ENCODE assay signal across 9 mouse cellular contexts in genomic region chr16:96150995-96151394, GRCm38 (mm10). TPM values are rescaled to one million over a fixed set of nuclear protein-coding genes. Genes with fewer than 3 reads are reported as not detected.
DNase-seq lines count a peak whose midpoint lies in the region; ATAC-seq lines count a peak whose summit lies in the region.
"Had no signal": no experiment of that assay in that cellular context is flagged by ENCODE, and none has a peak within 500 bp of the region (broad histone marks: within the 10 kb centered on the region; RNA-seq: fewer than 3 reads in every experiment).

No protein-coding gene starts in this region.

- WGBS in heart, embryonic 13.5 days, result 32% methylated on average over 4 of the region's 4 CpGs

- H3K9me3 ChIP-seq in heart, embryonic 13.5 days, result no peaks in the 10 kb centered on the region

- H3K4me2 ChIP-seq in heart, embryonic 13.5 days, result no peak overlapping the region

- no peak overlapping the region for H3K4me3 ChIP-seq in heart, embryonic 13.5 days

- peak; percentile 58 to 79 for DNase-seq in cerebellum, postnatal 25 days
- DNase-seq in testis, postnatal 10 days (ENCODE audit: low spot score), result peak; percentile 68
- no peak for DNase-seq in testis, postnatal 14 days (ENCODE audit: low spot score)
- peak; percentile 55 for DNase-seq in urinary bladder, postnatal 25 days (ENCODE audit: low spot score)
- DNase-seq in spleen, postnatal 10 days (ENCODE audit: low spot score in 2 of 2), result no peak
- DNase-seq in left cerebral cortex, postnatal 4 days, result no peak

- peaks cover 40% of the 10 kb centered on the region for H3K36me3 ChIP-seq in heart, embryonic 13.5 days

- no peak for ATAC-seq in cerebellum, adult (ENCODE audit: insufficient number of reproducible peaks, low FRiP score, low TSS enrichment)
- ATAC-seq in heart, embryonic 13.5 days (ENCODE audit: extremely low read depth, insufficient number of reproducible peaks, low FRiP score, low TSS enrichment), result no peak

- peak overlapping the region; percentile 69 for H3K9ac ChIP-seq in heart, embryonic 13.5 days
- H3K9ac ChIP-seq: liver, embryonic 14.5 days had no signal

- peak overlapping the region; percentile 69 for H3K27ac ChIP-seq in heart, embryonic 13.5 days (replicated peaks)
- H3K27ac ChIP-seq: liver, embryonic 14.5 days had no signal

- H3K4me1 ChIP-seq in heart, embryonic 13.5 days, result peaks cover 52% of the 10 kb centered on the region

- intact Hi-C loops in left cerebral cortex, postnatal 4 days (cut with DNase I), result no loop called here

- no peaks in the 10 kb centered on the region for H3K27me3 ChIP-seq in heart, embryonic 13.5 days (replicated peaks)

RNA-seq across cellular contexts. Expression of gene Wrb, which starts 5.8 kb away (rescaled TPM):
- 64.6 and 71.2 TPM in 2 replicates for polyA plus RNA-seq in heart, embryonic 13.5 days (2015; fragmentation: Nextera tagmentation; extraction: Ambion mirVana)
- 100 to 1,000 TPM in 1 of 2 experiments, 10 to 100 TPM in 1; 93.0 to 117 TPM for total RNA-seq in left cerebral cortex, postnatal 4 days (2021)

RNA-seq across cellular contexts. Expression of gene Hmgn1, which starts 23.5 kb away (rescaled TPM):
- polyA plus RNA-seq in heart, embryonic 13.5 days (2015; fragmentation: Nextera tagmentation; extraction: Ambion mirVana), result 348 and 374 TPM in 2 replicates
- total RNA-seq in left cerebral cortex, postnatal 4 days (2021), result 100 to 1,000 TPM; 102 to 103 TPM

RNA-seq across cellular contexts. Expression of gene Lca5l, which starts 41.1 kb away (rescaled TPM):
- 1.2 and 1.6 TPM in 2 replicates for polyA plus RNA-seq in heart, embryonic 13.5 days (2015; fragmentation: Nextera tagmentation; extraction: Ambion mirVana)
- total RNA-seq in left cerebral cortex, postnatal 4 days (2021), result 1 to 10 TPM; 1.7 to 2.0 TPM

RNA-seq across cellular contexts. Expression of gene Sh3bgr, which starts 49.3 kb away (rescaled TPM):
- 520 and 554 TPM in 2 replicates for polyA plus RNA-seq in heart, embryonic 13.5 days (2015; fragmentation: Nextera tagmentation; extraction: Ambion mirVana)
- 1 to 10 TPM; 1.9 to 3.3 TPM for total RNA-seq in left cerebral cortex, postnatal 4 days (2021)

Comparison
In these comparisons a context has a peak if more than half of its experiments do, and no peak if none do; other contexts are left out.
1. DNase-seq: peak in cerebellum, postnatal 25 days (2 of 2), testis, postnatal 10 days (single experiment) and urinary bladder, postnatal 25 days (single experiment); none in testis, postnatal 14 days (single experiment), spleen, postnatal 10 days (0 of 2) and left cerebral cortex, postnatal 4 days (single experiment).